Mouse (Mus musculus): Measurements from ENCODE around the gene Gins1. TPM values are rescaled to one million over a fixed set of nuclear protein-coding genes. Genes with fewer than 3 reads are reported as not detected.

The Gins1 gene
- polyA plus RNA-seq, 1 experiment, result 18.2 TPM

DNA sequence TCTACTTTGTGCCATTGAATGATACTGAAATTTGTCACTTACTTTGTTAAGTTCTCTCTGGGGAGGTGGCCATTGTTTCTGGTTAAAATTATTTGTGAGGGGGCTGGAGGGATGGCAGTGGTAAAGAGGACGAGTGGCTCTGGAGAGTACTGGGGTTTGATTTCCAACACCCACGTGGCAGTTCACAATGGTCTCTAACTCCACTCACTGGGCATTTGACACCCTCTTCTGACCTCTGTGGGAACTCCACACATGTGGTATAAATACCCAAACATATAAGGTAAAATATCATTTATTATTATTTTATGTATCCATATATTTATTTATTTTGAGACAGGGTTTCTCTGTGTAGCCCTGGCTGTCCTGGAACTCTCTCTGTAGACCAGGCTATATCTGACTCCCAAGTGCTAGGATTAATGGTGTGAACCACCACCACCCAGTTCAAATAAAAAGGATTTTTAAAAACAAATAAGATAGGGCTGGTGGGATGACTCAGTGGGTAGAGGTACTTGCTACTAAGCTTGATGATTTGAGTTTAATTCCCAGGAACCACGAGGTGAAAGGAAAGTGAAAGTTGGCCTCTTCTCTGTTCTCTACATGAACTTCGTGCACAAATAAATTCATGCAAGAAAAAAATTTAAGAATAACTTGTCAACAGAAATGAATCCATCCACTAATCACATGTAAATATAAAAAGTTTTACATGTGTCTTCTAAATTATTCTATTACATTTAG lies 9.7 kb downstream of the Gins1 start:
- TF ChIP-seq POLR2A (IDR thresholded peaks at IDR 0.05; ENCODE audit: borderline replicate concordance, extremely low read depth, insufficient read depth, insufficient read length, poor library complexity, severe bottlenecking) (no peak), CTCF (IDR thresholded peaks at IDR 0.05; ENCODE audit: borderline replicate concordance, extremely low read depth, insufficient read depth, insufficient read length) (no peak)
- DNase-seq (ENCODE audit: low read depth), result no peak

DNA sequence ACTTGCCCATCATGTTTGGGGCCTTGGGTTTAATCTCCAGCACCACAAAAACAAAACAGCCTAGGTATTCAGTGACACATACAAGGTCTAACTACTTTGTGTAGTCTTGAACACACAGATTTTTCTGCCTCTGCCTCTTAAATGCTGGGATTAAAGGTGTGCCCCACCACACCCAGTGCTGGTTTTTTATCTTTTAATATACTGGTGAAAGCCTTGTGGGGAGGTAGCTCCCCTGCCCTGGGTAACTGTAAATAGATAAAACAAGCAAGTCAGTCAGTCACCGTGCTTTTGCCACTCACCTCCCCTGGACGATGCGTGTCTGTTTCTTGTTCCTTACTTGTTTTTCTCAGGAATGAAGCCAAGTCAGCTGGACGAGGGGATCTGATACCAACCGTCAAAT lies 10.6 kb downstream of the Gins1 start:
- TF ChIP-seq POLR2A (IDR thresholded peaks at IDR 0.05; ENCODE audit: borderline replicate concordance, extremely low read depth, insufficient read depth, insufficient read length, poor library complexity, severe bottlenecking), result no peak
- no peak for TF ChIP-seq CTCF (IDR thresholded peaks at IDR 0.05; ENCODE audit: borderline replicate concordance, extremely low read depth, insufficient read depth, insufficient read length)
- DNase-seq (ENCODE audit: low read depth), result no peak

DNA sequence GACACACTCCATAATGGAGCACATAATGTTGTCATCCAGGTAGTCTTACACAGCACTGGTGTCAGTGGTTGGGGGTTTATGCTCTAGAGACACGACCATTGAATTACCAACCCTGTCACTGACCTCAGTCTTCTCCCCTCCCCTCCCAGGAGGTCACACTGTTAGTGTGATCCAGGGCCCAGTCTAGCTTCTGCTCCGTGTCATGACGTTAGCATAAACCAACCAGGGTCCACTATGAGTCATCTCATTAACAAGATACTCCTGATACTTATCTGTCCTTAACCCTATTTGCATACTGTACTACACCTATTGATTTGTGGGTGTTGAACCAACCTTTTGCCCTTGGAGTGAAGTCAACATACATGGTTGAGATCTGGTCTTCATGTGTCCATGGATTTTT lies 13.5 kb downstream of the Gins1 start:
- TF ChIP-seq POLR2A (IDR thresholded peaks at IDR 0.05; ENCODE audit: borderline replicate concordance, extremely low read depth, insufficient read depth, insufficient read length, poor library complexity, severe bottlenecking), result no peak
- no peak for TF ChIP-seq CTCF (IDR thresholded peaks at IDR 0.05; ENCODE audit: borderline replicate concordance, extremely low read depth, insufficient read depth, insufficient read length)
- no peak for DNase-seq (ENCODE audit: low read depth)

DNA sequence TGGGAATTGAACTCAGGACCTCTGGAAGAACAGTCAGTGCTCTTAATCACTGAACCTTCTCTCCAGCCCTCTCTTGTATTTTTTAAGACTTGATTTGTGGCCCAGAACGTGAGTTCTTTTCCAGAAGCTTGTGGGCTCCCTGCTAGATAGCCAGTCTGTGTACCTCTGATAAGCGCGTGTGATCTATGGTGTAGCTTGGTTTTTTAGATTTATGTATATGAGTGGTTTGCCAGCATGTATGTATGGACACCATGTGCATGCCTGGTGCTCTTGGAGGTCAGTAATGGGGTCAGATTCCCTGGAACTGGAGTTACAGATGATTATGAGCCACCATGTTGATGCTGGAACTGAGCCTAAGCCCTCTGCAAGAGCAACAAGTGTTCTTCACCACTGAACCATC lies 15.3 kb downstream of the Gins1 start:
- TF ChIP-seq CTCF (IDR thresholded peaks at IDR 0.05; ENCODE audit: borderline replicate concordance, extremely low read depth, insufficient read depth, insufficient read length) (no peak), POLR2A (IDR thresholded peaks at IDR 0.05; ENCODE audit: borderline replicate concordance, extremely low read depth, insufficient read depth, insufficient read length, poor library complexity, severe bottlenecking) (no peak)
- DNase-seq (ENCODE audit: low read depth), result no peak

DNA sequence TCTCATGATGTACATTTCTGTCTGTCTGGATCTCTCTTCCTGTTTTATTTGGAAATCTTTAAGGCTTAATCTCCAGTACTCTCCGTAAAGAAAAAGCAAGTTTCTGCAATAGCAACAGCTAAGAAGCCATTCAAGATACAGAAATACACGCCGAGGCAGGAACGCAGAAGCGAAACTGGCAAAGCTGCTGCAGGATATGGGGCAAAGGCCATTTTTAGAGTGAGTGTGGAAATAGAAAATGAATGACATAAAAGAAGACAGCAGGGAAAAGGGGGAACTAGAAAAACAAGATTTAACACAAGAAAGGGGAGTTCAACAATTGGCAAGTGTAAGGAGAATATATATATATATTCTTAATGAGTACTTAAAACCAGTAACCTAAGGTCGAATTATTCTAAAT lies 16.5 kb downstream of the Gins1 start:
- TF ChIP-seq CTCF (IDR thresholded peaks at IDR 0.05; ENCODE audit: borderline replicate concordance, extremely low read depth, insufficient read depth, insufficient read length) (no peak), POLR2A (IDR thresholded peaks at IDR 0.05; ENCODE audit: borderline replicate concordance, extremely low read depth, insufficient read depth, insufficient read length, poor library complexity, severe bottlenecking) (no peak)

DNA sequence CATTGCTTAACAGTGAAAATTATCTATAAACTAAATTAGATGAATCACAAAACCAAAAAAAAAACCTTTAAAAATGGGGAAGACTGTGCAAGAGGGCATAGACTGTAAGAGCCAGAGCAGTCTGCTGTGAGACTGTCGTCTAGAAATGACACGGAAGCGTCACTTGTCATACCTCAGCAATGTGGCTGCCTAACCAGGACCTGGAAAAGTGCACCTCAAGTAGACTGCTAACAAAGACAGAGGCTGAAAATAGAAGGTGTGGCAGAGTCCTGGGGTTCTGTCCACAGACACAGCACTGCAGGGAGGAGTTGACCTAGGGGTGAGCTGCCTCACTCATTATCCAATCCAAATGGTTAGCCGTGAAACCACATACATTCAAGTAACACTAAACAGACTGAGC lies 17.0 kb downstream of the Gins1 start:
- DNase-seq (ENCODE audit: low read depth), result no peak
- TF ChIP-seq CTCF (IDR thresholded peaks at IDR 0.05; ENCODE audit: borderline replicate concordance, extremely low read depth, insufficient read depth, insufficient read length), result no peak
- no peak for TF ChIP-seq POLR2A (IDR thresholded peaks at IDR 0.05; ENCODE audit: borderline replicate concordance, extremely low read depth, insufficient read depth, insufficient read length, poor library complexity, severe bottlenecking)

More for the DNA sequence above, 16.5 kb downstream of the Gins1 start:
- no peak for DNase-seq (ENCODE audit: low read depth)

DNA sequence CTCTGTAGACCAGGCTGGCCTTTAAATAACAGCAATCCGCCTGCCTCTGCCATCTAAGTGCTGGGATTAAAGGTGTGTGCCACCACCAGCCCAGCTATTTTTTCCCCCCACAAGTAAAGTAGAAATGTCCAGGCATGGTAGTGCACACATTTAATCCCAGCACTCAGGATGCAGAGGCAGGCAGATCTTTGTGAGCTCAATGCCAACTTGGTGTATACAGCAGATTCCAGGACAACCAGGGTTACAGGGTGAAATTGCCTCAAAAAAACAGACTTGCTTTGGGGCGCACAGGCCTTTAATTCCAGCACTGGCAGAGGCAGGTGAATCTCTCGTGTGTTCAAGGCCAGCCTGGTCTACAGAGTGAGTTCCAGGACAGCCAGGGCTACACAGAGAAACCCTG lies 17.8 kb downstream of the Gins1 start:
- no peak for DNase-seq (ENCODE audit: low read depth)
- TF ChIP-seq POLR2A (IDR thresholded peaks at IDR 0.05; ENCODE audit: borderline replicate concordance, extremely low read depth, insufficient read depth, insufficient read length, poor library complexity, severe bottlenecking) (no peak), CTCF (IDR thresholded peaks at IDR 0.05; ENCODE audit: borderline replicate concordance, extremely low read depth, insufficient read depth, insufficient read length) (no peak)

DNA sequence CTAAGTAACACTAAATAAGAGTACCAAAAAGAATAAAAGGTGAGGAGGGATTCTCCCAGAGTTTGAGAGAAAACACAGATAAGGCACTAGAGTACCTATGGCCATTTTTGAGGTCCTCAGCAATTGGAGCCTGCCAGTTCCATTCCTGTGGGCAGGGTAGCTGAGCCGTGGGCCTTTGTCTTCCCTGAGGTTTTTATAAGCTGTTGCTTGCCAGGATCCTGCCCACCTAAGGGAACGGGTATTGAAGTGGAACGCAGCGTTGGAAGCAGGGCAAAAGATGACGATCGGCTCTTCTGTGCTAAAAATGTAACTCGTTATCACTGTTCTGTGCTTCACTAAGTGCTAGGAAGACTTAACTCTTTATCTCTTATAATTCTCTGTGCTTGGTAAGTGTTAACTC lies 18.3 kb downstream of the Gins1 start:
- DNase-seq (ENCODE audit: low read depth), result no peak
- TF ChIP-seq POLR2A (IDR thresholded peaks at IDR 0.05; ENCODE audit: borderline replicate concordance, extremely low read depth, insufficient read depth, insufficient read length, poor library complexity, severe bottlenecking) (no peak), CTCF (IDR thresholded peaks at IDR 0.05; ENCODE audit: borderline replicate concordance, extremely low read depth, insufficient read depth, insufficient read length) (no peak)

DNA sequence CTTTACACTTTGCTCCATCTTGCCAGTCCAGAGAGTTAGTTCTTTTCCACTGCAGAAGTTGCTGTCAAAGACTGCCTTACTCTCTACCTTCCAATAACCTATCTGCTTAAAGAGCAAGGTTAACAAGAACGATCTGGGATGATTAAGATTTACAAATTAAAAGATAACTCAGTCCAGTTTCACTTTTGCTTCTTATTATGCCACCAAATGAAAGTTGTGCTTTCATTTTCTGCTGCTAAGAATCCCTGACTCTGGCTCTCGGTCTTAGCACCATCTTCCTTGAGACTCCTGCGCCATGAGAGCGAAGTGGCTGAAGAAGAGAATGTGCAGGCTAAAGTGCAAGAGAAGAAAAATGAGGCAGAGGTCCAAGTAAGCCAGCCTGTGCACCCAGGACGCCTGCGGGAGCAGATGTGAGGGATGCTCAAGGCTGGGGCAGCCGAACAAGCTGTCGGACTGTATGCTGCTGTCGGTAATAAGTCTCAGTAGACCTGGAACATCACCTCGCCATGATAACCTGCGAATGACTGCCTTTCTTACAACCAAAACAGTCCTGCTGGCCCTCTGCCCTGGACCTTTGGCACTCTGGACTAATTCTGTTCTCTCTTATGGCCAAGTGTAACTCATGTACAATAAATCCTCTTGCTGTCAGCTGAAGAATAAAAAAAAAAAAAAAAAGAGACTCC lies 22.0 kb downstream of the Gins1 start:
- DNase-seq (ENCODE audit: low read depth), result no peak

DNA sequence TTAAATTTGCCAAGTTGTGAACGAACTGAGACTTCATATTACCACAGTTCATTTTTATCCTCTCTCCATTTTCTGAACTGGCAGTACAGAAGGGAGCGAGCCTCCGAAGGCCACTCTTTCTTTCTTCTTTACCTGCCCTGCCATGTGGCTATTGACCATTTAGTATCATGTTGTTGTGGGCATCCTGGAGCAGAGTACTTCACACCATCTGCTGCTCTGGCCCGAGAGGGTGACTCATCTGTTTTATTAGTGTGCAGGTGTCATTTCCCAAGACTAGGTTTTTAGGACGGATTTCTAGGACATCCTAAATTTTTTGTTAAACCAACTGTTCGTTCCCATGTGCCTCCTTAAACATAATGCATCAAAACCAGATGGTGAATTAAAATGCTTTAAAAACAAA lies 24.0 kb downstream of the Gins1 start:
- TF ChIP-seq CTCF (IDR thresholded peaks at IDR 0.05; ENCODE audit: borderline replicate concordance, extremely low read depth, insufficient read depth, insufficient read length), result no peak
- TF ChIP-seq POLR2A (IDR thresholded peaks at IDR 0.05; ENCODE audit: borderline replicate concordance, extremely low read depth, insufficient read depth, insufficient read length, poor library complexity, severe bottlenecking), result no peak
- no peak for DNase-seq (ENCODE audit: low read depth)

More for the DNA sequence above, 22.0 kb downstream of the Gins1 start:
- TF ChIP-seq CTCF (IDR thresholded peaks at IDR 0.05; ENCODE audit: borderline replicate concordance, extremely low read depth, insufficient read depth, insufficient read length) (no peak), POLR2A (IDR thresholded peaks at IDR 0.05; ENCODE audit: borderline replicate concordance, extremely low read depth, insufficient read depth, insufficient read length, poor library complexity, severe bottlenecking) (no peak)

DNA sequence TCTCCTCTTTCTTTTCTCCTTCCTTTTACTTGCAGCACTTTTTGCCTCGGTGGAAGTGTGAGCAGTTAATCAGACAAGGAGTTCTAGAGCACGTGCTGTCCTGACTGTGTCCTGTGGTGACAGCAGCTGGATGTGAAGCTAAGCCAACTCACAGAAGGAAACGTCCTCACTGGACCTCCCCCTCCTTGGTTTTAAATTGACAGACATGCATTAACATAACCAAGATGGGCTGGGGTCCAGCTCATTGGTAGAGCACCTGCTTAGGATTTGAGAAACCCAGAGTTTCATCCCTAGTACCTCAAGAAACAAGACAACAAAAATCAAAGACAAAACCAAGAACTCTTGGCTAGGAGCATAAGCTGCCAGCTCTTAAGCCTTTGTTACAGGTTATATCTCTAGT lies 25.6 kb downstream of the Gins1 start:
- no peak for TF ChIP-seq CTCF (IDR thresholded peaks at IDR 0.05; ENCODE audit: borderline replicate concordance, extremely low read depth, insufficient read depth, insufficient read length)
- TF ChIP-seq POLR2A (IDR thresholded peaks at IDR 0.05; ENCODE audit: borderline replicate concordance, extremely low read depth, insufficient read depth, insufficient read length, poor library complexity, severe bottlenecking), result no peak
- peak; percentile 14 for DNase-seq (ENCODE audit: low read depth)

DNA sequence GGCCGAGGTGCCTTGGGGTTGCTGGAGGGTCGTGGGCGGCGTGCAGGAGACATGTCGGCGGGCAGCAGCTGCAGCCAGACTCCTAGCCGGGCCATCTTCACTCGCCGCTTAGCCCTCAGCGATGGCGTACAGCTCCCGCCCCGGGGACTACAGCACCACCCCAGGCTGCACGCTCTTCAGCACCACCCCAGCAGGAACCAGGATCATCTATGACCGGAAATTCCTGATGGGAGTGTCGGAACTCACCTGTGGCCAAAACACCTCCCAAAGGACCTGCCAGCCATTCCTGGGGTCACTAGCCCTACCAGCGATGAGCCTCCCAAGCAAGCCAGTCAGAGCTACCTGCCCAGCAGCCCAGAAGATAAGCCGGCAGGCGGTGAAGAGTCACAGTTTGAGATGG lies 28.3 kb downstream of the Gins1 start:
- no peak for TF ChIP-seq POLR2A (IDR thresholded peaks at IDR 0.05; ENCODE audit: borderline replicate concordance, extremely low read depth, insufficient read depth, insufficient read length, poor library complexity, severe bottlenecking)
- no peak for TF ChIP-seq CTCF (IDR thresholded peaks at IDR 0.05; ENCODE audit: borderline replicate concordance, extremely low read depth, insufficient read depth, insufficient read length)
- no peak for DNase-seq (ENCODE audit: low read depth)
